Comparison of ENCODE assay signal across 18 mouse cellular contexts in the genomic region with DNA sequence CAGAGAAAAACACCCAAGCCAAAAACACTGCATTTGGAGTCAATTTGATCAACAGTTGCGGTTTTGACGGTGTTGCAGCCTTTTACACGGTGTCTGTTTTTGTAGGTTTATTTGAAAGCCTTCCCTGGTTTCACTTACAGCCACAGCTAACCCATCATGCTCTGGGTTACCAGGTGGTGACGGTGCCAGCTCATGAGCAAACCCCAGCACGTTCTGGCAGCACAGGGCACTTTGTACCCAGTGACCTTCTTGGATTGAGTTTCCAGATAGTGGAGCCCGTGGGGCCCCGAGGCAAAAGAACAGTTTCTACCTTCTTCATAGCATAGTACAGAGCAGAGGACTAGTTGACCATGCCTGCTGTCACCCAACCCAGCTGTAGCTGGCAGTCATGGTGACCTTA.
A peak's percentile ranks its signal among the peaks of the same experiment; 100 is the strongest.
DNase-seq lines count a peak whose midpoint lies in the region; ATAC-seq and TF ChIP-seq lines count a peak whose summit lies in the region.
"Had no signal": no experiment of that assay in that cellular context is flagged by ENCODE, and none has a peak within 500 bp of the region (broad histone marks: within the 10 kb centered on the region; RNA-seq: fewer than 3 reads in every experiment).

No protein-coding gene starts in this region.

- H3K9me3 ChIP-seq in liver, embryonic 12.5 days (replicated peaks), result no peaks in the 10 kb centered on the region
- no peaks in the 10 kb centered on the region for H3K9me3 ChIP-seq in limb, embryonic 11.5 days (ENCODE audit: control insufficient read depth, low read length)
- H3K9me3 ChIP-seq: midbrain, embryonic 13.5 days had no signal

- no peak overlapping the region for H3K9ac ChIP-seq in liver, adult 2 months (ENCODE audit: low read depth, low read length)
- H3K9ac ChIP-seq in liver, embryonic 12.5 days, result no peak overlapping the region
- H3K9ac ChIP-seq in limb, embryonic 11.5 days (ENCODE audit: low read length), result no peak overlapping the region
- H3K9ac ChIP-seq: lung, embryonic 14.5 days; midbrain, embryonic 13.5 days had no signal

- H3K27me3 ChIP-seq in liver, adult 2 months (ENCODE audit: control insufficient read depth, insufficient read depth, low read length), result no peaks in the 10 kb centered on the region
- no peaks in the 10 kb centered on the region; the same call in 1 of the 2 replicates for H3K27me3 ChIP-seq in liver, embryonic 12.5 days (replicated peaks)
- H3K27me3 ChIP-seq in limb, embryonic 11.5 days (ENCODE audit: control insufficient read depth, insufficient read depth, low read length), result no peaks in the 10 kb centered on the region

- no peak for TF ChIP-seq CTCF in liver, adult 2 months (IDR thresholded peaks at IDR 0.05; ENCODE audit: low read depth, low read length)

- WGBS in liver, adult 2 months, result 28% methylated on average over 7 of the region's 7 CpGs
- 68% methylated on average over 7 of the region's 7 CpGs for WGBS in liver, embryonic 12.5 days (ENCODE audit: insufficient replicate concordance)
- WGBS in limb, embryonic 11.5 days, result 38% methylated on average over 7 of the region's 7 CpGs

- H3K79me2 ChIP-seq in liver, adult 2 months (ENCODE audit: control insufficient read depth, insufficient read depth, low read length), result no peaks in the 10 kb centered on the region

- TF ChIP-seq POLR2A in liver, adult 2 months (IDR thresholded peaks at IDR 0.05; ENCODE audit: extremely low read depth, insufficient read depth, low read length), result no peak

- H3K4me1 ChIP-seq in liver, adult 2 months (ENCODE audit: control insufficient read depth, insufficient read depth, low read length), result peaks cover 14% of the 10 kb centered on the region
- H3K4me1 ChIP-seq in liver, embryonic 12.5 days, result no peaks in the 10 kb centered on the region
- peaks cover 12% of the 10 kb centered on the region for H3K4me1 ChIP-seq in limb, embryonic 11.5 days (ENCODE audit: control insufficient read depth, insufficient read depth, low read length)

- H3K4me2 ChIP-seq in liver, embryonic 12.5 days, result no peak overlapping the region
- no peak overlapping the region for H3K4me2 ChIP-seq in limb, embryonic 11.5 days (ENCODE audit: low read depth, severe bottlenecking)
- H3K4me2 ChIP-seq: lung, embryonic 14.5 days; midbrain, embryonic 13.5 days had no signal

- H3K27ac ChIP-seq in liver, adult 2 months (replicated peaks; ENCODE audit: insufficient read depth, low read depth, low read length), result peak overlapping the region; percentile 11; the same call in 1 of the 2 replicates
- H3K27ac ChIP-seq in liver, embryonic 12.5 days, result no peak overlapping the region
- H3K27ac ChIP-seq in limb, embryonic 11.5 days (replicated peaks; ENCODE audit: low read depth, low read length), result no peak overlapping the region
- H3K27ac ChIP-seq: macrophage; midbrain, embryonic 13.5 days had no signal

- H3K4me3 ChIP-seq in liver, adult 2 months (ENCODE audit: insufficient read depth, low read depth, low read length), result no peak overlapping the region
- no peak overlapping the region for H3K4me3 ChIP-seq in liver, embryonic 12.5 days
- no peak overlapping the region for H3K4me3 ChIP-seq in limb, embryonic 11.5 days (ENCODE audit: low read depth, low read length)
- H3K4me3 ChIP-seq: midbrain, embryonic 13.5 days had no signal

- no peaks in the 10 kb centered on the region for H3K36me3 ChIP-seq in liver, adult 2 months (ENCODE audit: control insufficient read depth, insufficient read depth, low read length)
- H3K36me3 ChIP-seq in liver, embryonic 12.5 days, result no peaks in the 10 kb centered on the region
- no peaks in the 10 kb centered on the region for H3K36me3 ChIP-seq in limb, embryonic 11.5 days (ENCODE audit: control insufficient read depth, insufficient read depth, low read length)
- H3K36me3 ChIP-seq: midbrain, embryonic 13.5 days had no signal

- DNase-seq in adrenal gland, postnatal 10 days, result peak; percentile 28
- no peak for DNase-seq in adrenal gland, postnatal 4 days (ENCODE audit: low spot score in 2 of 2)
- DNase-seq in liver, adult 2 months (ENCODE audit: extremely low read depth, low read depth, low spot score), result peak; percentile 89
- peak; percentile 58 for DNase-seq in forelimb bud, embryonic 11.5 days (ENCODE audit: low read depth, low spot score)
- peak; percentile 53 for DNase-seq in limb, embryonic 11.5 days (ENCODE audit: low spot score)
- no peak for DNase-seq in layer of hippocampus, adult 8-10 months (ENCODE audit: low spot score in 2 of 2)
- DNase-seq: cerebellum, postnatal 36 days; heart, postnatal 14 days; liver; lung, embryonic 14.5 days; right cerebral cortex, postnatal 25 days had no signal

- no peak for ATAC-seq in liver, embryonic 12.5 days
- no peak for ATAC-seq in limb, embryonic 11.5 days (ENCODE audit: insufficient number of reproducible peaks, low FRiP score, low TSS enrichment, low read depth)
- no peak for ATAC-seq in erythroid progenitor cell, adult 5-6 weeks (replicated peaks; ENCODE audit: low FRiP score, poor library complexity, severe bottlenecking)
- ATAC-seq: activated CD4-positive, CD25-positive, alpha-beta regulatory T cell, adult 4 months; forebrain, embryonic 16.5 days; hindbrain, embryonic 16.5 days; midbrain, embryonic 13.5 days had no signal

Comparison
In these comparisons a context has a peak if more than half of its experiments do, and no peak if none do; other contexts are left out.
1. DNase-seq: peak in adrenal gland, postnatal 10 days (single experiment), liver, adult 2 months (single experiment), forelimb bud, embryonic 11.5 days (single experiment) and limb, embryonic 11.5 days (single experiment); none in adrenal gland, postnatal 4 days (0 of 2) and layer of hippocampus, adult 8-10 months (0 of 2).